Mouse (Mus musculus): Measurements from ENCODE around the gene Tm9sf4. TPM values are rescaled to one million over a fixed set of nuclear protein-coding genes. Genes with fewer than 3 reads are reported as not detected.

Tm9sf4 gene
- total RNA-seq, 2 experiments from 2014 or later: 60.4 to 65.8 TPM

- 0 out of 2 replicates have a peak, but pooled peaks have one; percentile 23 for ATAC-seq (replicated peaks; ENCODE audit: poor library complexity)
Measured at GRCm38 (mm10) chr2:153249751-153250150, 88.6 kb downstream of the Tm9sf4 start.

- ATAC-seq (replicated peaks; ENCODE audit: poor library complexity): no peak
Measured at GRCm38 (mm10) chr2:153256604-153257003, 95.5 kb downstream of the Tm9sf4 start.

GRCm38 (mm10) chr2:153259030-153259863, 98.1 kb downstream of the Tm9sf4 start:
- ATAC-seq (replicated peaks; ENCODE audit: poor library complexity): peak; percentile 72

Other genes with a start within 250 kb of the Tm9sf4 start
- not detected in 2 replicates for gene Mylk2, start 250.0 kb upstream of the Tm9sf4 start, total RNA-seq (2015)
- gene Mylk2, start 250.0 kb upstream of the Tm9sf4 start, total RNA-seq (2017): not detected in 2 replicates
- not detected in 2 replicates for gene Foxs1, start 228.1 kb upstream of the Tm9sf4 start, total RNA-seq (2015)
- gene Foxs1, start 228.1 kb upstream of the Tm9sf4 start, total RNA-seq (2017): not detected in 2 replicates
- gene Dusp15, start 209.6 kb upstream of the Tm9sf4 start, total RNA-seq (2015): not detected in 2 replicates
- not detected in 2 replicates for gene Dusp15, start 209.6 kb upstream of the Tm9sf4 start, total RNA-seq (2017)
- 1.8 and 2.1 TPM in 2 replicates for gene Ttll9, start 198.8 kb upstream of the Tm9sf4 start, total RNA-seq (2015)
- gene Ttll9, start 198.8 kb upstream of the Tm9sf4 start, total RNA-seq (2017): 1.6 TPM in 2 replicates
- gene Pdrg1, start 145.9 kb upstream of the Tm9sf4 start, total RNA-seq (2015): 59.1 and 59.5 TPM in 2 replicates
- gene Pdrg1, start 145.9 kb upstream of the Tm9sf4 start, total RNA-seq (2017): 178 and 193 TPM in 2 replicates
- not detected in 2 replicates for gene Xkr7, start 129.5 kb upstream of the Tm9sf4 start, total RNA-seq (2015)
- gene Xkr7, start 129.5 kb upstream of the Tm9sf4 start, total RNA-seq (2017): not detected in 2 replicates
- 2.5 and 2.8 TPM in 2 replicates for gene Ccm2l, start 95.3 kb upstream of the Tm9sf4 start, total RNA-seq (2015)
- gene Ccm2l, start 95.3 kb upstream of the Tm9sf4 start, total RNA-seq (2017): 1.2 and 2.2 TPM in 2 replicates
- gene Hck, start 52.8 kb upstream of the Tm9sf4 start, total RNA-seq (2015): 16.3 and 17.3 TPM in 2 replicates
- 20.1 and 25.7 TPM in 2 replicates for gene Hck, start 52.8 kb upstream of the Tm9sf4 start, total RNA-seq (2017)
- 8.0 and 10.8 TPM in 2 replicates for gene Tspyl3, start 64.1 kb downstream of the Tm9sf4 start, total RNA-seq (2015)
- 7.0 and 8.9 TPM in 2 replicates for gene Tspyl3, start 64.1 kb downstream of the Tm9sf4 start, total RNA-seq (2017)
- 42.3 and 45.4 TPM in 2 replicates for gene Plagl2, start 80.1 kb downstream of the Tm9sf4 start, total RNA-seq (2015)
- 5.6 TPM in 2 replicates for gene Plagl2, start 80.1 kb downstream of the Tm9sf4 start, total RNA-seq (2017)
- gene Pofut1, start 80.2 kb downstream of the Tm9sf4 start, total RNA-seq (2015): 14.0 and 14.9 TPM in 2 replicates
- gene Pofut1, start 80.2 kb downstream of the Tm9sf4 start, total RNA-seq (2017): 16.7 and 22.1 TPM in 2 replicates
- gene Kif3b, start 130.1 kb downstream of the Tm9sf4 start, total RNA-seq (2015): 3.6 and 5.5 TPM in 2 replicates
- 9.9 and 11.3 TPM in 2 replicates for gene Kif3b, start 130.1 kb downstream of the Tm9sf4 start, total RNA-seq (2017)
- gene Asxl1, start 184.5 kb downstream of the Tm9sf4 start, total RNA-seq (2015): 31.1 and 32.0 TPM in 2 replicates
- 20.0 and 24.1 TPM in 2 replicates for gene Asxl1, start 184.5 kb downstream of the Tm9sf4 start, total RNA-seq (2017)